Mouse (Mus musculus): ENCODE data around the gene Dcps. TPM values are rescaled to one million over a fixed set of nuclear protein-coding genes. Genes with fewer than 3 reads are reported as not detected.

The Dcps gene
- polyA plus RNA-seq, 1 experiment from 2014 or later, result 43.4 TPM

- Histone ChIP-seq H3K27ac (ENCODE audit: low read length) (peak overlapping the region; percentile 64), H3K9me3 (replicated peaks; ENCODE audit: control insufficient read depth, low read length) (no peaks in the 10 kb centered on the region), H3K4me1 (ENCODE audit: control insufficient read depth, low read depth, low read length) (peaks cover 91% of the 10 kb centered on the region), H3K9ac (ENCODE audit: low read depth, low read length) (peak overlapping the region; percentile 20; the same call in 1 of the 2 replicates), H3K27me3 (ENCODE audit: control insufficient read depth, insufficient read depth, low read depth, low read length) (no peaks in the 10 kb centered on the region), H3K36me3 (ENCODE audit: control insufficient read depth, insufficient read depth) (no peaks in the 10 kb centered on the region), H3K4me3 (ENCODE audit: low read depth, low read length) (no peak overlapping the region), H3K4me2 (ENCODE audit: low read depth, low read length) (peak overlapping the region; percentile 30)
- WGBS (ENCODE audit: insufficient replicate concordance), result 42% methylated on average over 5 of the region's 5 CpGs
- ATAC-seq (ENCODE audit: low read depth), result 0 out of 2 replicates have a peak, but pooled peaks have one; percentile 4
Measured at GRCm38 (mm10) chr9:35110051-35110450, 65.8 kb downstream of the Dcps start.

GRCm38 (mm10) chr9:35108916-35109315 lies 66.9 kb downstream of the Dcps start:
- Histone ChIP-seq H3K27ac (ENCODE audit: low read length) (no peak overlapping the region), H3K4me2 (ENCODE audit: low read depth, low read length) (no peak overlapping the region), H3K4me1 (ENCODE audit: control insufficient read depth, low read depth, low read length) (peaks cover 89% of the 10 kb centered on the region), H3K9ac (ENCODE audit: low read depth, low read length) (peak overlapping the region; percentile 32), H3K9me3 (replicated peaks; ENCODE audit: control insufficient read depth, low read length) (no peaks in the 10 kb centered on the region), H3K4me3 (ENCODE audit: low read depth, low read length) (no peak overlapping the region), H3K36me3 (ENCODE audit: control insufficient read depth, insufficient read depth) (no peaks in the 10 kb centered on the region), H3K27me3 (ENCODE audit: control insufficient read depth, insufficient read depth, low read depth, low read length) (no peaks in the 10 kb centered on the region)
- ATAC-seq (ENCODE audit: low read depth), result no peak
- WGBS (ENCODE audit: insufficient replicate concordance), result 65% methylated on average over 5 of the region's 5 CpGs

DNA sequence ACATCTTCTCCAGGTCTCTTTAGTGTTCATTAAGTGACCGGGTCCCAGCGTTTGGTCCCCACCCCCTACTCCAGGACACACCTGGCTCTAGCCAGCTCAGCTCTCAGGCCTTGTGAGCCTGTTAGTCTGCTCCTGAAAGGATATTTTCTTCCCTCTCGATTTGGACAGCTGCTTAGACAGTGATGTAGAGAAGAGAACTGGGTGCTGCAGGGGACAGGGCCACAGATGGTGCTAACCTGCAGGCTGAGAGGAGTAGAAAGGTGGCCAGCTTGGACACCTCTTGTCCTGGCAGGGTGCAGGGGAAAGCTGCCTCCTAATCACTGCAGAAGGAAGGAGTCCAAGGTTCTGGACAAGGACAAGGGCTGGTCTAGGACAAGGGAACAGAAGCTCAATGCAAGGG lies 67.8 kb downstream of the Dcps start:
- Histone ChIP-seq H3K36me3 (ENCODE audit: control insufficient read depth, insufficient read depth) (peaks cover 1% of the 10 kb centered on the region), H3K4me1 (ENCODE audit: control insufficient read depth, low read depth, low read length) (peaks cover 81% of the 10 kb centered on the region), H3K4me3 (ENCODE audit: low read depth, low read length) (no peak overlapping the region), H3K27me3 (ENCODE audit: control insufficient read depth, insufficient read depth, low read depth, low read length) (no peaks in the 10 kb centered on the region), H3K9me3 (replicated peaks; ENCODE audit: control insufficient read depth, low read length) (no peaks in the 10 kb centered on the region), H3K27ac (ENCODE audit: low read length) (no peak overlapping the region), H3K9ac (ENCODE audit: low read depth, low read length) (no peak overlapping the region), H3K4me2 (ENCODE audit: low read depth, low read length) (no peak overlapping the region)
- ATAC-seq (ENCODE audit: low read depth), result no peak
- 77% methylated on average over 3 of the region's 3 CpGs for WGBS (ENCODE audit: insufficient replicate concordance)

DNA sequence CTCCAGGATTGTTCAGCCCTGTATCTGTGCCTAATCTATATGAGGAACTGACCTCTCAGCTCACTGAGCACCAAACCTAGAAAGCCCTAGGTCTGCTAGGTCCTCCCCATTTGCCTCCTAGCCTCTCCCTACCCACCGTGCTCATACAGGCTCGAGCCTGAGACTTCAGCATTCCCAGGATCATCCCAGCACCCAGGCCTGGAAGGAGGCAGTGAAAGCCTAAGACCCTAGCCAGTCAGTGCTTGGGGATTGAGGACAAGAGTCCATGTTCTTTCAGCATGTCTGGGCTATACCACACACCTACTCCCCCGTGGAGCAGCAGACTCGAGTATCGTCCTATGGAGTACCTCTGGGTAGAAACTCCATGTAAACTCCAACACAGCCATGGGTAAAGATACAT lies 68.5 kb downstream of the Dcps start:
- peaks cover 78% of the 10 kb centered on the region for H3K4me1 ChIP-seq (ENCODE audit: control insufficient read depth, low read depth, low read length)
- 86% methylated on average over 5 of the region's 5 CpGs for WGBS (ENCODE audit: insufficient replicate concordance)
- H3K27ac ChIP-seq (ENCODE audit: low read length), result peak overlapping the region; percentile 35; the same call in 1 of the 2 replicates
- H3K9ac ChIP-seq (ENCODE audit: low read depth, low read length), result peak overlapping the region; percentile 30; the same call in 1 of the 2 replicates
- H3K36me3 ChIP-seq (ENCODE audit: control insufficient read depth, insufficient read depth), result peaks cover 6% of the 10 kb centered on the region
- no peaks in the 10 kb centered on the region for H3K27me3 ChIP-seq (ENCODE audit: control insufficient read depth, insufficient read depth, low read depth, low read length)
- H3K9me3 ChIP-seq (replicated peaks; ENCODE audit: control insufficient read depth, low read length), result no peaks in the 10 kb centered on the region
- no peak overlapping the region for H3K4me3 ChIP-seq (ENCODE audit: low read depth, low read length)
- no peak for ATAC-seq (ENCODE audit: low read depth)
- no peak overlapping the region for H3K4me2 ChIP-seq (ENCODE audit: low read depth, low read length)

DNA sequence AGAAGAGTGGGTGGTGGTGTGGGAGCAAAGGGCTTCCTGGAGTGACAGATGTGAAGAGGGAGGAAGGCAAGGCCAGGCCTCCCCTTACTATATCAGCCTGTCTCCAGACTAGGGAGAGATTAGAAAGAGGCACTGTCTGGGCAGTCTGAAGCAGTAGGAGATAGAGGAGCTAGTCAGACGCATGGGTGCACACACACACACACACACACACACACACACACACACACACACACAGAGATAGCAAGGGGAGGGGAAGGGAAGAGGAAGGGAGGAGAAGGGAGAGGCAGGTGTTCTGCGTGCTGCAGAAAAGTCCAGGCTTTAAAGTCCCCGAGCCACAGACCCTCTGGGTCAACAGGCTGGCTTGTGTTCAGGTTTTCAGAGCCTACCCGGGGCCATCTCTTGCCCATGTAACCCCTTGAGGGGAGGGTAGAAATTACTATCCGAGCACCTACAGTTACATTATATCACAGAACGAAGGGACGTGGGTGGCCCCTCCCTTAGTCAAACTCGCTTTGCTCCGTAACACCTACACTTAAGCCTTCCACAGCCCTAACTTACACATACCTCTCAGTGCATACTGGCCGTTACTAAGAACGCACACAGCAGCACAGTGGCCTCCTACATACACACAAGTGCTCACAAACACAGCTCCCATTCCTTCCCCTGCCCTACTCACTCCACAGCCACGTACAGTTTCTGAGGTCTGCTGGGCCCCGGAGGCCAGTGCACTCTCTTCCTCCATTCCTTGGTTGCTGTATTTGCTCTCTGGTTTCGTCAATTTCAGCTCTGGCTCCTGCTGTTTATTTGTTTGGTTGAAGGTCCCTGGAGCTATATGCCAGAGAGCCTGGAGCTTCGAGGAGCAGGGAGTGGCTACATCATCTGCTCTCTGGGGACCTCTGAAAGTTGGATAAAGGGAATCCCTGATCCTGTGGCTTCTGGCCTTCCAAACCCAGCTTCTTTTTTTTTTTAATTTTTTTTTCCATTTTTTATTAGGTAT lies 69.7 kb downstream of the Dcps start:
- H3K4me2 ChIP-seq (ENCODE audit: low read depth, low read length), result peak overlapping the region; percentile 61
- WGBS (ENCODE audit: insufficient replicate concordance), result 25% methylated on average over 15 of the region's 15 CpGs
- H3K4me1 ChIP-seq (ENCODE audit: control insufficient read depth, low read depth, low read length), result peaks cover 69% of the 10 kb centered on the region
- peak overlapping the region; percentile 91 for H3K27ac ChIP-seq (ENCODE audit: low read length)
- H3K36me3 ChIP-seq (ENCODE audit: control insufficient read depth, insufficient read depth), result peaks cover 6% of the 10 kb centered on the region
- peak overlapping the region; percentile 10 for H3K4me3 ChIP-seq (ENCODE audit: low read depth, low read length)
- no peaks in the 10 kb centered on the region for H3K27me3 ChIP-seq (ENCODE audit: control insufficient read depth, insufficient read depth, low read depth, low read length)
- ATAC-seq (ENCODE audit: low read depth), result peak; percentile 94
- no peaks in the 10 kb centered on the region for H3K9me3 ChIP-seq (replicated peaks; ENCODE audit: control insufficient read depth, low read length)
- peak overlapping the region; percentile 60 for H3K9ac ChIP-seq (ENCODE audit: low read depth, low read length)

- no peak overlapping the region for H3K4me3 ChIP-seq (ENCODE audit: low read depth, low read length)
- 43% methylated on average over 2 of the region's 2 CpGs for WGBS (ENCODE audit: insufficient replicate concordance)
- peaks cover 6% of the 10 kb centered on the region for H3K36me3 ChIP-seq (ENCODE audit: control insufficient read depth, insufficient read depth)
- H3K4me2 ChIP-seq (ENCODE audit: low read depth, low read length), result peak overlapping the region; percentile 61
- H3K4me1 ChIP-seq (ENCODE audit: control insufficient read depth, low read depth, low read length), result peaks cover 69% of the 10 kb centered on the region
- ATAC-seq (ENCODE audit: low read depth), result no peak
- peak overlapping the region; percentile 91 for H3K27ac ChIP-seq (ENCODE audit: low read length)
- peak overlapping the region; percentile 51; the same call in 1 of the 2 replicates for H3K9ac ChIP-seq (ENCODE audit: low read depth, low read length)
- H3K9me3 ChIP-seq (replicated peaks; ENCODE audit: control insufficient read depth, low read length), result no peaks in the 10 kb centered on the region
- H3K27me3 ChIP-seq (ENCODE audit: control insufficient read depth, insufficient read depth, low read depth, low read length), result no peaks in the 10 kb centered on the region
Measured at GRCm38 (mm10) chr9:35105438-35105837, 70.4 kb downstream of the Dcps start.

- no peak overlapping the region for H3K4me3 ChIP-seq (ENCODE audit: low read depth, low read length)
- no peaks in the 10 kb centered on the region for H3K27me3 ChIP-seq (ENCODE audit: control insufficient read depth, insufficient read depth, low read depth, low read length)
- 64% methylated on average over 4 of the region's 4 CpGs for WGBS (ENCODE audit: insufficient replicate concordance)
- peaks cover 6% of the 10 kb centered on the region for H3K36me3 ChIP-seq (ENCODE audit: control insufficient read depth, insufficient read depth)
- no peaks in the 10 kb centered on the region for H3K9me3 ChIP-seq (replicated peaks; ENCODE audit: control insufficient read depth, low read length)
- ATAC-seq (ENCODE audit: low read depth), result no peak
- H3K4me2 ChIP-seq (ENCODE audit: low read depth, low read length), result no peak overlapping the region
- no peak overlapping the region for H3K9ac ChIP-seq (ENCODE audit: low read depth, low read length)
- peaks cover 65% of the 10 kb centered on the region for H3K4me1 ChIP-seq (ENCODE audit: control insufficient read depth, low read depth, low read length)
- H3K27ac ChIP-seq (ENCODE audit: low read length), result no peak overlapping the region; the same call in 1 of the 2 replicates
Measured at GRCm38 (mm10) chr9:35104711-35105110, 71.2 kb downstream of the Dcps start.

DNA sequence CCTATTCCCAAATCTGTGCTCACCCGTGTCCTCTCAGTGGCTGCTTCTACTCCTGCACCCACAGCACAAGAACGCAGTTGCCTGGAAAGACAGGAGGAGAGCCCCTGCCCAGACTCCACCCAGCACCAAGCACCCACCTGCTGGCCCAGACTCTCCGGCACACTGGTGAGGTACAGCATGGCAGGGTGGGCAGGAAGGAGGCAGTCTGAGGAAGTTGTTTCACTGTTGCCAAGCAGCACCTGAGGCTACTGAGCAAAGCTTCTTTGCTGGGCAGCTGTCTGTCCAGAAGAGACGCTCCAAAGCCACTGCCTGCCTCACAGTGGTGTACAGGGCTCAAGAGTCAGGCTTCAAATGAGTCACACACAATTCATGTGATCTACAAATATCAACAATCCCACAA lies 77.1 kb downstream of the Dcps start:
- no peaks in the 10 kb centered on the region for H3K27me3 ChIP-seq (ENCODE audit: control insufficient read depth, insufficient read depth, low read depth, low read length)
- no peak overlapping the region for H3K9ac ChIP-seq (ENCODE audit: low read depth, low read length)
- no peak overlapping the region for H3K4me2 ChIP-seq (ENCODE audit: low read depth, low read length)
- 55% methylated on average over 4 of the region's 4 CpGs for WGBS (ENCODE audit: insufficient replicate concordance)
- H3K4me3 ChIP-seq (ENCODE audit: low read depth, low read length), result no peak overlapping the region
- no peak for ATAC-seq (ENCODE audit: low read depth)
- peak overlapping the region; percentile 12; the same call in 1 of the 2 replicates for H3K27ac ChIP-seq (ENCODE audit: low read length)
- H3K9me3 ChIP-seq (replicated peaks; ENCODE audit: control insufficient read depth, low read length), result no peaks in the 10 kb centered on the region
- peaks cover 34% of the 10 kb centered on the region for H3K4me1 ChIP-seq (ENCODE audit: control insufficient read depth, low read depth, low read length)
- H3K36me3 ChIP-seq (ENCODE audit: control insufficient read depth, insufficient read depth), result peaks cover 6% of the 10 kb centered on the region

DNA sequence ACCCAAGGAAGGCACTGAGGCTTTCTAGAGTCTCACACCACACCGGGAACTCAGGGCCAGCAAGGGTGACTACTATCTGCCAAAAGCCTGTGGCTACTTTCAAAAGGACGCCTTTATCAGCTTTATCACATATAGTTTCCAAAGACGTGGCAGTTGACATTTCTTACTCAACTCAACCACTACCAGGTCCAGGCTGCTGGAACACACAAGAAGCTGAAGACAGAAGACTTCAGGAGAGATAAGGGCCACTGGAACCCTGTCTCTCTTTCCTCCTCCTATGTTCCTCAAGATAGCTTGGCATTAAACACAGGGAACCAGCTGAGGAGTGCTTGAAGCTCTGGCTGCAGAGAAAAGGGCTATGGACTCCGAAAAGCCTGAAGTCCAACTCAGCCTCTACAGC lies 78.0 kb downstream of the Dcps start:
- peak; percentile 64 for ATAC-seq (ENCODE audit: low read depth)
- WGBS (ENCODE audit: insufficient replicate concordance), result 29% methylated on average over 4 of the region's 4 CpGs
- Histone ChIP-seq H3K4me1 (ENCODE audit: control insufficient read depth, low read depth, low read length) (peaks cover 37% of the 10 kb centered on the region), H3K9me3 (replicated peaks; ENCODE audit: control insufficient read depth, low read length) (no peaks in the 10 kb centered on the region), H3K36me3 (ENCODE audit: control insufficient read depth, insufficient read depth) (peaks cover 3% of the 10 kb centered on the region), H3K9ac (ENCODE audit: low read depth, low read length) (no peak overlapping the region), H3K4me2 (ENCODE audit: low read depth, low read length) (no peak overlapping the region), H3K27me3 (ENCODE audit: control insufficient read depth, insufficient read depth, low read depth, low read length) (no peaks in the 10 kb centered on the region), H3K4me3 (ENCODE audit: low read depth, low read length) (no peak overlapping the region), H3K27ac (ENCODE audit: low read length) (peak overlapping the region; percentile 21)

All from liver, embryonic 16.5 days (tissue).